Mouse (Mus musculus) mesoderm, embryonic 11.5 days (tissue): ENCODE measurements around the gene Ppp1r15a.
A peak's percentile ranks its signal among the peaks of the same experiment; 100 is the strongest.
"Not testable (repeated sequence)": the region's sequence is repeated elsewhere in the genome, so short reads cannot be mapped to it uniquely, and the experiment has no call there.

Source experiments
- DNase-seq: peaks from one replicate; pipeline ENCODE4 v3.0.0-alpha.2; 2012; ENCODE audit warnings: low read depth, low spot score

Ppp1r15a gene

GRCm38 (mm10) chr7:45519345-45520120 is 6.5 kb downstream of the Ppp1r15a start:
- DNase-seq: no peak

GRCm38 (mm10) chr7:45518618-45519017 is 7.5 kb downstream of the Ppp1r15a start:
- DNase-seq: no peak

- not testable (repeated sequence) for DNase-seq
These were observed 9.2 kb downstream of the Ppp1r15a start for GRCm38 (mm10) chr7:45516846-45517245.

- no peak for DNase-seq
These were observed 10.6 kb downstream of the Ppp1r15a start for GRCm38 (mm10) chr7:45515436-45515835.

DNA sequence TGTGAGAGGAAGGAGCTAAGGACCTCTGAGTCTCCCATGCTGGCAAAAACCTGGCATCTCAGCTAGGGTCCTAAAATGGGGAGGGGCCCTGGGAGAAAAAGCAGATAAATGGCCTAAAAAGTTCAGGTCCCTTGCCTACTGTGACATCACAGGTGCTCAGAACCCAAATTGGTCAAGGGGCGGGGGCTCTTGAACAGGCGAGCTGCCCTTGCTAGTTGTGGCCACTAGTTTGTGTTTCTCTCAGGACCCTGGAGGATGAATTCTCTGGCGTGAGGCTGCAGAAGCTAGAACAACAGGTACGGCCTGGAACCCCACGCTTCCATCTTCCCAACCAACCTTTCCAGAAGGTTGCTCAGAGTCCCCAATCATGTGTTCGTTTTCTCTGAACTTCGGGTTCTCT is 11.7 kb downstream of the Ppp1r15a start:
- DNase-seq: no peak

GRCm38 (mm10) chr7:45509912-45510787 is 15.9 kb downstream of the Ppp1r15a start, which contains the start of gene Nucb1:
TSS of gene Nucb1 (minus strand) at chr7:45510406.
- peak; percentile 93 for DNase-seq

DNA sequence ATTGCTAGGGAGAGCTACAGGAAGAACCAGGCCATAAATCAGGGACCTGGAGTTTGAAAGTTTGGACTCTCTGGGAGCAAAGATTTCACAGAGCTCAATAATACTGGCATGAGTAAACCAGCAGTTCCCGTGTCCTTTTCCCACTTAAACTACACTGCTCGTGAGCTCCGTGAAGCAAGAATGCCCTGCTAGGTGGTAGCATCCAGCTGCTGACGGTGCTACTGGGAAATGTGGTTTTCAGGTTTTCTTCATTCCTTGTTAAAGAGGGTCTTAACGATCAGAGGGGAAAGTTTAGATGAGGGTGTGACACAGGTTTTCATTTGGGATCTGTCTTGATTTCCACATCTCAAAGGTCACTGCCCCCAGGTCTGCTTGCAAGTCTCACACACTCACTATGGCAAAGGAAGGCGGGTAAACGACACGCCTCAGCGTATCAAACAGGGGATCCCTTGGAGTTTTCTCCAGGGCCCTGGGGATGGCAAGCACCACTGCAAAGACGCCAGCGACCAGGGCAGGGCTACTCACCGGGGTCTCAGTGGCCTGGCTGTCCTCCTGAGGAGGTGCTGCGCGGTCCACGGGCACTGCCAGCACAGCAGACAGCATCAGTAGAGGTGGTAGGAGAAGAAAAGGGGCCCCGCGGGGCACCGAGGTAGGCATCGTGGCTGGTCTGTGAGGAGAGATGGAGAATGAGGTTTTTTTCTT is 16.7 kb downstream of the Ppp1r15a start:
- no peak for DNase-seq

DNA sequence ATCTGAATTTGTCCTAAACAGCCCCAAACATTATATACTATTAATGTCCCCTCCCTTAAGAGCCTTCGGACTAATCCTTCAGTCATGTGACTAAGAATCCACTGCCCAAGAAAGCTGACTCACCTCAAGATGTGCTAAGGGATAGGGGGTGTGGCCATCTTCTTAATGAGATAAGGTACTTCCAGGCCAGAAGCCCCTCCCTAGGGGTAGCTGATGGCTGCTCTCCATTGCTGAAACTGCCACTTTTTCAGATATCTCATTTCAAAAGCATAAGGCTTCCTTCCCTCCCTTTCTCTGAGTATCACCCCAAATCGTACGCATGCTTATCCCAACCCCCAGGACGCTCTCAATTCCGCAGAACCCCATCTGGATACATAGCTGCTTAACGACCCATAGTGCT is 17.5 kb downstream of the Ppp1r15a start:
- no peak for DNase-seq

- no peak for DNase-seq
These were observed 18.5 kb downstream of the Ppp1r15a start for GRCm38 (mm10) chr7:45507583-45507982.

DNA sequence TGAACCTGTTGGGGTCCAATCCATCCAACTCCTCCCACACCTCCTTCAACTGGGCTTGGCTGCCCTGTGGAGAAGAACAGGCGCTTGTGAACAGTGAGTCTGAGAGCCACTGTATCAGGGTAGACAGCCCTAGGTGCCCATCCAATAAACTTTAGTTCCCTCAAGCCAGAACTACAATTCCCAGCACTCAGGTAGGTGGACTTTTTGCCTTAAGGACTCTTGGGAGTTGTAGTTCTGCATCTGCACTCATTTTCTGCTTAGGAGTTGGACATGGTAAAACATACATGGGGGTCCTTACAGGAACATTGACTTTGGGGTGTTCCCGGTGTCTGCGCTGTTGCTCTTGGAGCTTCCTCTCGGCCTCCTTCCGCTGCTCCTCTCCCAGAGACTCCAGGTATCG is 27.6 kb downstream of the Ppp1r15a start:
- DNase-seq: no peak

DNA sequence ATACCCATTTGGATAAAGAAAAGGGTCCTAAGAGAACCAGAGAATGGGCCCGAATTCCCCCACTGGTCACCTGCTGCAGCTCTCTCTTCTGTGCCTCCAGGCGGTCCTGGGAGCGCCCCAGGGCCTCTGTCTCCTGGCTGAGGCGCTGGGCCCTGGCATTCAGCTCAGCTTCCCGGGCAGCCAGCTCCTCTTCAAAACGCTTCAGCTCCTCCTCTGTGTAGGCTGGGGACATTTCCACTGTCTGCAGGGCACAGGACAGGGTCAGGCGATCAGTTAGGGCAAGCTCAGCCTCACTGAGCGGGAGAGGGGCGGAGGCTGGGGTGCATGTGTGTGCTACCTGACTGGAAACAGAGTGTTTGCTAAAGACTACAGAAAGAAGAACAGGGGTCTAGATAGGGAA is 31.5 kb downstream of the Ppp1r15a start:
- no peak for DNase-seq

DNA sequence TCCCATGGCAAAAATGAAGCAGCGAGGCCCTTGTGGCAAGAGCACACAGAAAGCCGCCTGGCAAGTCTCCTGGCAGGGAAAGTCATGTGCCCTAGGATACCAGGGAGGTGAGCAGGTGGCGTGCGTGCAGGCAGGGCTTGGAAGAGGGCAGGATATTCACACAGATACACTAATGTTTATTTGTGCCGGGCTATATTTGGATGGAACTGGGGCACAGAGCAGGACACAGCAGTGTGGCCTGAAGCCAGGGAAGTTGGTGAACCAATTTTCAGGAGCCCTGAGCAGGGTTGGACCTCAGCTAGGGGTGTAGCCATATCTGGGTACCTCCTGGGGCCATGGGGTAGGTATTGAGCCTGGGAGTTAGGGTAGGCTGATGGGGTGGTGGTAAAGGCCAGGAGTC is 33.1 kb downstream of the Ppp1r15a start:
- no peak for DNase-seq

DNA sequence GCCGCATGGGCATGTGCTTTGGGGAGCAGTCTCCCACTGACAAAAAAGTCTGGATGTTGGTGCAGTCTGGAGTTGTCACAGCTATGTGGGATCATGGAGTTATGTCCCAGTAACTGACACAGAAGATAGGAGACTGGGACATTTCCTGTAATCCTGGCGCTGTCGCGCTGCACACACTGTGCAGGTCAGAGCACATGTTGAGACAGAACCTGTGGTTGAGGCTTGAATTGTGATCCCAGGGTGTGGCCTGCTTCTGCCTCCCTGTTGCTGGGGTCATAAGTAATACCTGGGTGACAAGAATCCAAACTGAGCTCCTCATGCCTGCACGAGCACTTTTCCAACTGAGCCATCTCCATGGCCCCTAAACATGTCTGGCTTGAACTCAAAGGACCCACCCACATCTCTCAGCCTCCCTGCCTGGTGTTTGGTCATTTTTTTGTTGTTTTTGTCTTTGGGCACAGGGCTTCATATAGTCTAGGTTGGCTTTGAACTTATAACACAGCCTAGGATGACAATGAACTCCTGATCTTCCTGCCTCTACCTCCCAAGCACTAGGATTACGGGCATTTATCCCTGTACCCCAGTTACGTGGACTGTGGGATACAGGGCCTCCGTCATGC is 33.7 kb downstream of the Ppp1r15a start:
- no peak for DNase-seq

GRCm38 (mm10) chr7:45491264-45491663 is 34.8 kb downstream of the Ppp1r15a start:
- no peak for DNase-seq

DNA sequence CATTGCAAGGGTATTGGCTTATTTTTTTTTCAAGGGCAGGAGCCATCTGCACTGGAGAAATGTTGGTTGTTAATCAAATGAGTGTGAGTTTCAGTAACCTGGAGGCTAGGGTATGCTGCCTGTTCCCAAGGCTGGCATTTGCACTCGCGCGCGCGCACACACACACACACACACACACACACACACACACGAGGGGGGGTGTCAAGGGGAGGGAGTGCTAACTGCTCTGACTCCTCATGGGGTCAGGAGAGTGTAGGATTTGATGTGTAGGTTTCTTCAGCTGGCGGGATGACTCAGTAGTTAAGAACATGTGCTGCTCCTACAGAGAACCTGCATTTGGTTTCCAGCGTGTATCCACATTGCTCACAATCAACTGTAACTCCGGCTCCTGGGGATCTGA is 35.2 kb downstream of the Ppp1r15a start:
- peak; percentile 40 for DNase-seq

DNA sequence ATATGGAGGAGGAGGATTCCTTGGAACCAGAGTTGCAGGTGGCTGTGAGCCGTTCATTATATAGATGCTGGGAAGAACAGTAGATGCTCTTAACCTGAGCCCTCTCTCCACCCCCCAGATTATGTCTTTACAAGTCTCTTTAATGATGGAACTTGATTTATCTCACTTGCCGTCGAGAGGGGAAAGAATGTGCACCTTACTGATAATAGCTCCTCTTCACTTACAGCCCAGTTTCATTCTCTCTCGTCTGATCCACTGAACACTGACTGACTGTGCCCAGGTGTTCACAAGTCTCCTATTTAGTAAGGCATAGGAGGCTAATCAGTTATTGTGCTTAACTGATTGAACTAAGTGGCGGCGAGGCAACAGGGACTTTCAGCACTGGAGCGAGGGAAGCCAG is 36.5 kb downstream of the Ppp1r15a start:
- DNase-seq: no peak

DNA sequence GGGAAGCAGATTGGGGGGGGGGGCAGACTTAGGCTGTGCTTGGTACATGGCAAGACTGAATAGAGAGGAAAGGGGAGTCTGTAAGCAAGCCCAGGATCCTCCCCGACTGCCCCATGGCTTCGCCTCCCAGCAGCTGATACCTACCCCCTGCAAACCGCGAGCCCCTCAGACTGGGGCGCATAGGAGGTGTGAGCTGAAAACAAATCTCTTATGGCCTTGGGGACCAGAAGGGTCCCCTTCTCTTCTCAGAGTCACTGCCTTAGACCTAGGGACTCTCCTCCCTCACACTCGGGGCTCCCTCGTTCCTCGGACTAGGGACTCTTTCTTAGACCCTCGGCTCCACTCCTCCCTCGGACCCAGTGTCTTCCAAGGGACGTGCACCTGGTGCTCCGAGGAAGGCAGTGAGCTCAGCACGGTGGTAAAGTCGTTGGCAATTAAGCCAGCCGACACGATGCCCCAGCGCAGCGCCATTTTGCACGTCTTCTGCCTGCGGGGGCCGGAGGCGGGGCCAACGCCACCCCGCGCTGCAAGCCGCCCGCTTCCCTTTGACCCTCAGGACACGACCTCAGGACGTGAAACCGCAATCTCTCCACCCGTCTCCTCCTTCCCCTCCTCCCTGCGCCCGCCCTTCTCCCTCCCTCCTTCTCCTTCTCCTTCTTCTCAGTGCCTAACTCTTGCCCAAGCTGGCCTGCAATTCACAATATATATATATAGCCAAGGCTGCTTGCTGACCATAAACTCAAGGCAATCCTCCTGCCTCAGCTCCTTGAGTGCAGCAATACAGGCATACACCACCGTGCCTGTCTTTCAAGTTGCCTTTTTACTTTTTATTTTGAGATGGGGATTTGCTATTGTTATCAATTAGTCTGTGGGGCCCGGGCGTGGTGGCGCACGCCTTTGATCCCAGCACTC is 37.5 kb downstream of the Ppp1r15a start, which contains the start of gene Dhdh:
Dhdh (minus strand) TSS at position 513 of the 912 bp plus-strand sequence.
- DNase-seq: peak; percentile 56

- no peak for DNase-seq
These were observed 38.2 kb downstream of the Ppp1r15a start for GRCm38 (mm10) chr7:45487861-45488292.

DNA sequence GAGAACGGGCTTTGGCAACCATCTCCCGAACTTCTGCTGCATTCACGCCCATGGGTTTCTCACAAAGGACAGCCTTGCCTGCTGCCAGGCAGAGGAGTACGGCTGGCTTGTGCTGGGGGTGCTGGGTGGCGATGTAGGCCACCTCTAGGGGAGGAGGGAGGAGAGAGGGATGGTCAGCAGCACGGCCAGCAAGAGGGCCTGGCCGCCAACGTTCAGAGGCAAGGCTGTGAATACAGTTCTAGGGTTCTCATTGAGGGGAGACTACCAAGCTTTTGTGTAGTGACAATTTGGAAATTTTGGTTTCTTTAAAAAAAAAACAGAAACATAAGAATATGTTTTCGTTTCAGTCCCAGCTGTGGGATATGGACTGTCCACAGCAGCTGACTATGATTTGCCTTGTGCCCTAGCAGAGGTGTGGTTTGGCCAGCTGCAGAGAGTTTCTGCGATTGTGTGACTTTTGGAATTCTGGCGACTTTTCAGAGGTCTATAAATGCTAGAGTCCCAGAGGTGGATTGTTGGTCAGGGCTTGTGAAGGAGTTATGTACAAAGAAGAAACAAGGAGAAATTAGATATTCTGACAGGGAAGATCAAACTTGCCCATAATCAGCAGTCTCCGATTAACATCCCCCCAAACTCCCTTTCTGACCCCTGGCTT is 39.2 kb downstream of the Ppp1r15a start, which contains the start of gene Gm45808:
Gm45808 (minus strand) TSS at position 51 of the 655 bp plus-strand sequence.
- no peak for DNase-seq

- no peak for DNase-seq
These were observed 39.9 kb downstream of the Ppp1r15a start for GRCm38 (mm10) chr7:45486158-45486557.
